Mouse (Mus musculus): ENCODE data around the gene Pop7. TPM values are rescaled to one million over a fixed set of nuclear protein-coding genes. Genes with fewer than 3 reads are reported as not detected.

The Pop7 gene
- total and polyA plus RNA-seq, 3 experiments = 61.1 to 79.8 TPM; not detected in 1

- no peaks in the 10 kb centered on the region for H3K4me1 ChIP-seq (ENCODE audit: control insufficient read depth in 1 of 2, insufficient read depth in 2 of 2, low read length in 2 of 2)
- H3K9ac ChIP-seq (ENCODE audit: control insufficient read depth, low read depth, low read length, poor library complexity, severe bottlenecking) = no peak overlapping the region
- H3K9me3 ChIP-seq (replicated peaks; ENCODE audit: insufficient read depth, low read length) = no peaks in the 10 kb centered on the region
- TF ChIP-seq TAL1 (IDR thresholded peaks at IDR 0.05; ENCODE audit: low read length) = no peak
- TF ChIP-seq ELF1 (IDR thresholded peaks at IDR 0.05; ENCODE audit: low read depth, low read length) = no peak
- TF ChIP-seq CHD1 (IDR thresholded peaks at IDR 0.05; ENCODE audit: low read depth, low read length) = no peak
- no peak for TF ChIP-seq EP300 (IDR thresholded peaks at IDR 0.05; ENCODE audit: low read depth in 1 of 2, low read length in 2 of 2)
- TF ChIP-seq CTCF (IDR thresholded peaks at IDR 0.05 in 2 of 3, conservative IDR thresholded peaks at IDR 0.05 in 1 of 3; ENCODE audit: control insufficient read depth in 1 of 3, insufficient read depth in 1 of 3, low read depth in 2 of 3, low read length in 3 of 3, poor library complexity in 1 of 3, severe bottlenecking in 1 of 3) = no peak
- TF ChIP-seq E2F4 (IDR thresholded peaks at IDR 0.05; ENCODE audit: borderline replicate concordance, low read depth, low read length) = no peak
- no peak for TF ChIP-seq JUND (IDR thresholded peaks at IDR 0.05; ENCODE audit: low read depth, low read length)
- TF ChIP-seq USF1 (IDR thresholded peaks at IDR 0.05; ENCODE audit: low read depth, low read length) = no peak
- TF ChIP-seq USF2 (IDR thresholded peaks at IDR 0.05; ENCODE audit: borderline replicate concordance in 1 of 2, insufficient read depth in 1 of 2, low read depth in 1 of 2, low read length in 2 of 2) = no peak
- TF ChIP-seq ZMIZ1 (IDR thresholded peaks at IDR 0.05; ENCODE audit: low read depth, low read length) = no peak
- no peak for TF ChIP-seq MXI1 (IDR thresholded peaks at IDR 0.05; ENCODE audit: low read depth, low read length)
- no peak for TF ChIP-seq SMC3 (IDR thresholded peaks at IDR 0.05; ENCODE audit: low read depth, low read length)
- TF ChIP-seq BHLHE40 (IDR thresholded peaks at IDR 0.05; ENCODE audit: borderline replicate concordance, low read depth, low read length) = no peak
- TF ChIP-seq ETS1 (IDR thresholded peaks at IDR 0.05; ENCODE audit: low read depth, low read length) = no peak
- no peak for TF ChIP-seq SIN3A (IDR thresholded peaks at IDR 0.05; ENCODE audit: low read length)
- no peak for TF ChIP-seq MAZ (IDR thresholded peaks at IDR 0.05; ENCODE audit: low read depth, low read length)
- no peaks in the 10 kb centered on the region for H3K27me3 ChIP-seq (ENCODE audit: control insufficient read depth in 1 of 2, insufficient read depth in 2 of 2, low read length in 2 of 2)
- no peak overlapping the region for H3K27ac ChIP-seq (ENCODE audit: control insufficient read depth, low read depth, low read length)
- H3K4me3 ChIP-seq (ENCODE audit: control insufficient read depth in 1 of 2, insufficient read depth in 1 of 2, low read depth in 2 of 2, low read length in 2 of 2) = no peak overlapping the region
- no peak for DNase-seq (ENCODE audit: low read depth, low spot score)
- peaks cover 0 to 4% of the 10 kb centered on the region in 2 experiments; a peak in 2 of 4 replicates for H3K36me3 ChIP-seq (ENCODE audit: control insufficient read depth in 1 of 2, insufficient read depth in 2 of 2, low read length in 2 of 2)
- peaks cover 7% of the 10 kb centered on the region; the same call in 1 of the 2 replicates for H3K79me2 ChIP-seq (ENCODE audit: control insufficient read depth, insufficient read depth, low read length, poor library complexity)
Observed at GRCm38 (mm10) chr5:137519691-137520550, 17.6 kb upstream of the Pop7 start.

DNA sequence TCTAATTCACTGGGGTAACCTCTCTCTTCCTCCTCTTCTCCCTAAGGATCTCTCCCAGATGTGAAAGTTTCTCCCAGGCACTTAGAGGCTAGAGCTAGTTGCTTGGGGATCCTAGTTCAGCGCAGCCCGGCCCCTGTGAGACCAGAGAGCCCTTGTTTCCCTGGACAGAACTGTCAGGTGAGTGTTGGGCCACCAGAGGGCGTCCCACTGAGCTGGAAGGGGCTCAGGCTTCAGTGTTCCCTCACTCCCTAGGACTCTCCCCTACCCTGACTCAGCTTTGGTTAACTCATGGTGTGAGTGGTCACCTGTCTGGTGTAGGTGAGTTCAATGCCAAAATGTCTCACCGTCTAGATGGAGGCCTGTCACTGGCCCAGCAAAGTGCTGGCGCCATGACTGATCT lies 16.1 kb upstream of the Pop7 start, which contains the start of gene Gigyf1:
Gene Gigyf1, plus strand, starts transcription at position 113 of the 400 bp plus-strand sequence.
- Histone ChIP-seq H3K27me3 (ENCODE audit: control insufficient read depth in 1 of 2, insufficient read depth in 2 of 2, low read length in 2 of 2) (no peaks in the 10 kb centered on the region), H3K36me3 (ENCODE audit: control insufficient read depth in 1 of 2, insufficient read depth in 2 of 2, low read length in 2 of 2) (peaks cover 0 to 2% of the 10 kb centered on the region in 2 experiments; a peak in 2 of 4 replicates), H3K4me3 (ENCODE audit: control insufficient read depth in 1 of 2, insufficient read depth in 1 of 2, low read depth in 2 of 2, low read length in 2 of 2) (no peak within 1 kb of the TSS), H3K4me1 (ENCODE audit: control insufficient read depth in 1 of 2, insufficient read depth in 2 of 2, low read length in 2 of 2) (no peaks in the 10 kb centered on the region), H3K27ac (ENCODE audit: control insufficient read depth, low read depth, low read length) (no peak within 1 kb of the TSS), H3K9ac (ENCODE audit: control insufficient read depth, low read depth, low read length, poor library complexity, severe bottlenecking) (no peak within 1 kb of the TSS), H3K9me3 (replicated peaks; ENCODE audit: insufficient read depth, low read length) (no peaks in the 10 kb centered on the region), H3K79me2 (ENCODE audit: control insufficient read depth, insufficient read depth, low read length, poor library complexity) (peaks cover 18% of the 10 kb centered on the region; the same call in 1 of the 2 replicates)
- DNase-seq (ENCODE audit: low read depth, low spot score) = peak; percentile 57
- no peak for TF ChIP-seq BHLHE40 (IDR thresholded peaks at IDR 0.05; ENCODE audit: borderline replicate concordance, low read depth, low read length)
- TF ChIP-seq SMC3 (IDR thresholded peaks at IDR 0.05; ENCODE audit: low read depth, low read length) = peak; percentile 75
- TF ChIP-seq GABPA (IDR thresholded peaks at IDR 0.05; ENCODE audit: low read depth, low read length) = no peak
- TF ChIP-seq RAD21 (IDR thresholded peaks at IDR 0.05; ENCODE audit: low read depth, low read length) = peak; percentile 35
- peak; percentile 70 to 81 (median 70) for TF ChIP-seq CTCF (IDR thresholded peaks at IDR 0.05 in 2 of 3, conservative IDR thresholded peaks at IDR 0.05 in 1 of 3; ENCODE audit: control insufficient read depth in 1 of 3, insufficient read depth in 1 of 3, low read depth in 2 of 3, low read length in 3 of 3, poor library complexity in 1 of 3, severe bottlenecking in 1 of 3)
